Mouse (Mus musculus) brain, embryonic 14.5 days (tissue): ENCODE data around the gene Tpcn1.

Experiments
- CTCF ChIP-seq: fragments of 200-500 bp; IDR thresholded peaks from 2 replicates; pipeline ENCODE4 v1.5.1; 2012; ENCODE audit warnings: inconsistent platforms, mild to moderate bottlenecking, moderate library complexity, borderline replicate concordance; ENCODE audit not compliant: insufficient read depth, insufficient read length; ENCODE audit errors: extremely low read depth
- POLR2A ChIP-seq: fragments of 200-500 bp; IDR thresholded peaks from 2 replicates; pipeline ENCODE4 v1.6.1; 2012; ENCODE audit warnings: mild to moderate bottlenecking, inconsistent platforms, borderline replicate concordance; ENCODE audit not compliant: poor library complexity, insufficient read depth, insufficient read length, severe bottlenecking; ENCODE audit errors: extremely low read depth

- TF ChIP-seq CTCF: peak; percentile 59
- no peak for TF ChIP-seq POLR2A
Observed at GRCm38 (mm10) chr5:120492437-120492836, 96.0 kb downstream of the Tpcn1 start.
